ENCODE assay signal across 30 mouse cellular contexts in the genomic region with DNA sequence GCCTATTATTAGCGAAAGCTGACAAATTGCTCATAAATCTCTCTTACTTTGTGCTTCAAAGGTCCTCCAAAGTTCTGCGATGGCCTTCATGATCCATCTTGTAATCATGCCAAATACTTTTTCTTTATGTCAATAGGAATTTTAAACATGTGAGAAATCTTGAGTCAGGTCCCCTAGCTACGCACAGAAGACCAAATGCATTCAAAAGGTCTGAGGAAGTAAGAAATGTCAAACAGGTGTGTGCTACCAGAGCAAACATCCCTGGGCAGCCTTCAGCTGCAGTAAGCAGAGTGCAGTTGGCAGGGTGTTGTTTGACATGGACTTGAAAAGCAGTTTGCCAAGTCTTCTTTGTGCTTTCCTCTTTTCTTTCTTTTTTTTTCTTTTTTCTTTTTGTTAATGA.
DNase-seq lines count a peak whose midpoint lies in the region; ATAC-seq and TF ChIP-seq lines count a peak whose summit lies in the region.
"Had no signal": no experiment of that assay in that cellular context is flagged by ENCODE, and none has a peak within 500 bp of the region (broad histone marks: within the 10 kb centered on the region; RNA-seq: fewer than 3 reads in every experiment).

No protein-coding gene starts in this region.

- DNase-seq in adrenal gland, postnatal 10 days = peak; percentile 6
- DNase-seq in adrenal gland, adult 2 months = no peak
- DNase-seq in lung, embryonic 14.5 days = peak; percentile 22
- no peak for DNase-seq in lung, adult 18-20 months
- peak; percentile 32 for DNase-seq in lung, postnatal 0 days (ENCODE audit: low spot score)
- no peak for DNase-seq in lung, postnatal 4 days
- DNase-seq in stomach, postnatal 0 days (ENCODE audit: low spot score) = peak; percentile 23
- no peak for DNase-seq in left cerebral cortex, adult 8-10 months (ENCODE audit: low spot score in 2 of 2)
- DNase-seq: adrenal gland, adult 8-10 months; adrenal gland, postnatal 25 days; B cell, adult 2 months; cerebellum, adult 11 months; cerebellum, adult 18-20 months; cerebellum, adult 8-10 months; cerebellum, adult 9-11 months; cerebellum, postnatal 14 days; cerebellum, postnatal 36 days; embryo, embryonic 11 days had no signal

- H3K9ac ChIP-seq in lung, embryonic 14.5 days = no peak overlapping the region
- H3K9ac ChIP-seq in lung, postnatal 0 days (replicated peaks; ENCODE audit: low read depth) = no peak overlapping the region
- H3K9ac ChIP-seq in stomach, postnatal 0 days (ENCODE audit: low read length) = no peak overlapping the region
- H3K9ac ChIP-seq: embryonic facial prominence, embryonic 12.5 days; embryonic facial prominence, embryonic 15.5 days; forebrain, embryonic 12.5 days had no signal

- no peaks in the 10 kb centered on the region for H3K9me3 ChIP-seq in lung, embryonic 14.5 days (ENCODE audit: low read depth, low read length)
- no peaks in the 10 kb centered on the region for H3K9me3 ChIP-seq in lung, postnatal 0 days (ENCODE audit: low read length)
- no peaks in the 10 kb centered on the region for H3K9me3 ChIP-seq in stomach, postnatal 0 days (ENCODE audit: control insufficient read depth, low read length)
- H3K9me3 ChIP-seq: embryonic facial prominence, embryonic 12.5 days; embryonic facial prominence, embryonic 15.5 days; forebrain, embryonic 10.5 days; forebrain, embryonic 12.5 days; G1E had no signal

- no peaks in the 10 kb centered on the region for H3K4me1 ChIP-seq in lung, embryonic 14.5 days (ENCODE audit: insufficient read depth)
- no peaks in the 10 kb centered on the region for H3K4me1 ChIP-seq in lung, postnatal 0 days (ENCODE audit: insufficient read depth, low read depth, low read length)
- H3K4me1 ChIP-seq in stomach, postnatal 0 days (replicated peaks; ENCODE audit: control insufficient read depth, insufficient read depth) = no peaks in the 10 kb centered on the region
- H3K4me1 ChIP-seq: embryonic facial prominence, embryonic 12.5 days; embryonic facial prominence, embryonic 15.5 days; forebrain, embryonic 10.5 days; forebrain, embryonic 12.5 days had no signal

- TF ChIP-seq CTCF in lung, embryonic 14.5 days (IDR thresholded peaks at IDR 0.05; ENCODE audit: low read depth) = no peak
- TF ChIP-seq CTCF in lung, postnatal 0 days (IDR thresholded peaks at IDR 0.05) = no peak
- TF ChIP-seq CTCF in stomach, postnatal 0 days (IDR thresholded peaks at IDR 0.05; ENCODE audit: low read depth) = no peak

- H3K4me2 ChIP-seq in lung, embryonic 14.5 days = no peak overlapping the region
- H3K4me2 ChIP-seq in lung, postnatal 0 days (replicated peaks; ENCODE audit: low read depth, low read length) = no peak overlapping the region
- no peak overlapping the region for H3K4me2 ChIP-seq in stomach, postnatal 0 days (replicated peaks; ENCODE audit: low read depth)
- H3K4me2 ChIP-seq: embryonic facial prominence, embryonic 12.5 days; embryonic facial prominence, embryonic 15.5 days; forebrain, embryonic 12.5 days had no signal

- no peak overlapping the region for H3K4me3 ChIP-seq in lung, embryonic 14.5 days (ENCODE audit: low read depth, low read length)
- no peak overlapping the region for H3K4me3 ChIP-seq in lung, postnatal 0 days (ENCODE audit: low read depth, low read length)
- H3K4me3 ChIP-seq in stomach, postnatal 0 days (ENCODE audit: low read depth, low read length) = no peak overlapping the region
- H3K4me3 ChIP-seq: embryonic facial prominence, embryonic 12.5 days; embryonic facial prominence, embryonic 15.5 days; erythroblast, embryonic 14.5 days; forebrain, embryonic 10.5 days; forebrain, embryonic 12.5 days had no signal

- no peaks in the 10 kb centered on the region for H3K27me3 ChIP-seq in lung, embryonic 14.5 days (ENCODE audit: insufficient read depth, low read length)
- H3K27me3 ChIP-seq in lung, postnatal 0 days (replicated peaks; ENCODE audit: insufficient read depth, low read length) = no peaks in the 10 kb centered on the region
- H3K27me3 ChIP-seq in stomach, postnatal 0 days (ENCODE audit: control insufficient read depth, insufficient read depth, low read length) = no peaks in the 10 kb centered on the region
- H3K27me3 ChIP-seq: CH12.LX; embryonic facial prominence, embryonic 12.5 days; embryonic facial prominence, embryonic 15.5 days; forebrain, embryonic 12.5 days; Patski had no signal

- no peak for TF ChIP-seq EP300 in lung, postnatal 0 days (IDR thresholded peaks at IDR 0.05)
- no peak for TF ChIP-seq EP300 in stomach, postnatal 0 days (optimal IDR thresholded peaks at IDR 0.05)

- WGBS in lung, embryonic 14.5 days = 49% methylated on average over 3 of the region's 3 CpGs
- 43% methylated on average over 3 of the region's 3 CpGs for WGBS in lung, postnatal 0 days
- WGBS in stomach, postnatal 0 days = 39% methylated on average over 3 of the region's 3 CpGs

- peak; percentile 71 for ATAC-seq in lung, embryonic 14.5 days (ENCODE audit: insufficient read depth)
- no peak for ATAC-seq in lung, postnatal 0 days
- no peak for ATAC-seq in stomach, postnatal 0 days (ENCODE audit: low FRiP score, low TSS enrichment)
- ATAC-seq: activated CD4-positive, CD25-positive, alpha-beta regulatory T cell, adult 4 months; CD4-positive, CD25-positive, alpha-beta regulatory T cell, adult 4 months; forebrain, embryonic 14.5 days; forebrain, embryonic 16.5 days; Patski had no signal

- H3K27ac ChIP-seq in lung, embryonic 14.5 days (ENCODE audit: low read depth) = 0 out of 2 replicates have a peak overlapping the region, but pooled peaks have one; percentile 5
- no peak overlapping the region for H3K27ac ChIP-seq in lung, postnatal 0 days (ENCODE audit: low read length)
- H3K27ac ChIP-seq in stomach, postnatal 0 days (replicated peaks) = no peak overlapping the region
- H3K27ac ChIP-seq: embryonic facial prominence, embryonic 12.5 days; embryonic facial prominence, embryonic 15.5 days; forebrain, embryonic 10.5 days; forebrain, embryonic 12.5 days had no signal

- H3K36me3 ChIP-seq in lung, embryonic 14.5 days (ENCODE audit: insufficient read depth) = no peaks in the 10 kb centered on the region
- H3K36me3 ChIP-seq in lung, postnatal 0 days (ENCODE audit: insufficient read depth, low read length) = no peaks in the 10 kb centered on the region
- no peaks in the 10 kb centered on the region for H3K36me3 ChIP-seq in stomach, postnatal 0 days (ENCODE audit: control insufficient read depth, insufficient read depth, low read length)
- H3K36me3 ChIP-seq: embryonic facial prominence, embryonic 12.5 days; embryonic facial prominence, embryonic 15.5 days; forebrain, embryonic 10.5 days; forebrain, embryonic 12.5 days; G1E had no signal

Comparison
In these comparisons a context has a peak if more than half of its experiments do, and no peak if none do; other contexts are left out.
1. DNase-seq: peak in adrenal gland, postnatal 10 days (single experiment), lung, embryonic 14.5 days (single experiment), lung, postnatal 0 days (single experiment) and stomach, postnatal 0 days (single experiment); none in adrenal gland, adult 2 months (single experiment), lung, adult 18-20 months (0 of 2), lung, postnatal 4 days (0 of 2) and left cerebral cortex, adult 8-10 months (0 of 2).